Mouse (Mus musculus) fibroblast of lung, adult 2 months (primary cell): ENCODE data around the gene Hoxb4.

Experiments used
- DNase-seq: peaks from one replicate; pipeline ENCODE4 v3.0.0-alpha.2; 2011; ENCODE audit warnings: low read depth

Gene Hoxb4

GRCm38 (mm10) chr11:96334998-96335397, 16.9 kb downstream of the Hoxb4 start:
- DNase-seq = no peak

DNA sequence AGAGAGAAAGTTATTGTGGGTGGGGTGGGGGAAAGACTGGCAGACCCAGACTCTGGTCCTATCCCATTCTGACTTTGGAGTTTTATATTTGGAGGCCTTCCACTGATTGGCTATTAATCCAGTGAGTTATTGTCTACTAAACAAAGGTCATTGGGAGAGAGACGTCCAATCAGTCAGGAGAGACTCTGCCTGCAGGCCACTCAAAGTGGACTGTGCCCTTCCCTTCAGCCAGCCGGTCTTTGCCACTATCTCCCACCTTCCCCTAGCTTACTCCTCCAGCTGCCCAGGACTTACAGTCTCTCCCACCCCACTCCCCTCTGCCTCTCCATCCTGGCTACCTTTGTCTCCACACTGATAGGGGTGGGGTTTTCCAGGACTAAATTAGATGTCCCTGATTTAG, 18.5 kb downstream of the Hoxb4 start:
- no peak for DNase-seq

GRCm38 (mm10) chr11:96337026-96337425, 19.0 kb downstream of the Hoxb4 start:
- DNase-seq = no peak

GRCm38 (mm10) chr11:96338957-96339855, 21.1 kb downstream of the Hoxb4 start:
- no peak for DNase-seq

DNA sequence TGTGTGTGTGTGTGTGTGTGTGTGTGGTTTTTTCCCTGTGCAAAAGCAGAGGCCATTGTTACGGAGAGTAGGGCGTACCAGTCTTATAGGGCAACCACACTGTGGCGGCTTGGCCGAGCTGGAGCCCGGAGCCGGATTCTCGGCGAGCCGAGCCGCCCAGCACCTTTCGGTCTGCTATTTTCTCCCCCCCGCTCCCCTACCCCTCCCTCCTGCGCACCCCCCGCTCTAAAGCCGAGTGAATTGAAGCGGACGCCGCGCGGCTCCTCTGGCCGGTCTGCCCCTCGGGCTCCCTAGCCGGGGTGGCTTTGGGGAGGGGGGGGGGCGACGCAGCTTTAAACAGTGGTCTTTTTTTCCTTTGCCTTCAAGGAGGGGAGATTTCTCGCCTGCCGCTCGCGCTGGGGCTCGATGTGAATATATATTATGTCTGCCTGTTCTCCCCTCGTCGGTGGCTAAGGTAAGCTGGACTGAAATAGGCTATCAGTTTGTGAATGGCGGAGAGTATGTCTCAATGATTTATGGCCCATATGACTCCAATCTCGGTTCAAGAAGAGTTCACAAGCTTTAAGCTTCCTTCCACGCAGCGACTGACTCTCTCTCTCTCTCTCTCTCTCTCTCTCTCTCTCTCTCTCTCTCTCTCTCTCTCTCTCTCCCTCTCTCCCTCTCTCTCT, 22.8 kb downstream of the Hoxb4 start:
- DNase-seq = no peak

- DNase-seq = no peak
These were observed 23.9 kb downstream of the Hoxb4 start for GRCm38 (mm10) chr11:96341701-96342575.

DNA sequence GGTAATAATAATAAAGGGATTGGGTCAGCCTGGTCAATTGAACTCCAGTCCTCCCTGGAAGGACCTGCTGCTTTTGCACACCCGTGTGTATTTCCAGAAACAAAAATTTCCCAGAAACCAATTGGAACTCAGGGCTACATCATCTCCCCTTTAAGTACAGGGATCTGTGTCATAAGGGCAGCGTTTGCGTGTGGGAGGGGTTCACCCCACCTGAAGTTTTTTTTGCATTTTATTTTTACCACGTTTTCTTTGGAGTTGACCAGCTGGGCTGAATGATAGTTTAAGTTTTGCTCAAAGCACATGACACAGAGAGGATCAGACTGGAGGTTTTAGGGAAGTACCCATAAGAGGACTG, 24.5 kb downstream of the Hoxb4 start:
- DNase-seq = no peak

- DNase-seq = no peak
These were observed 25.2 kb downstream of the Hoxb4 start for GRCm38 (mm10) chr11:96343206-96343745.

DNA sequence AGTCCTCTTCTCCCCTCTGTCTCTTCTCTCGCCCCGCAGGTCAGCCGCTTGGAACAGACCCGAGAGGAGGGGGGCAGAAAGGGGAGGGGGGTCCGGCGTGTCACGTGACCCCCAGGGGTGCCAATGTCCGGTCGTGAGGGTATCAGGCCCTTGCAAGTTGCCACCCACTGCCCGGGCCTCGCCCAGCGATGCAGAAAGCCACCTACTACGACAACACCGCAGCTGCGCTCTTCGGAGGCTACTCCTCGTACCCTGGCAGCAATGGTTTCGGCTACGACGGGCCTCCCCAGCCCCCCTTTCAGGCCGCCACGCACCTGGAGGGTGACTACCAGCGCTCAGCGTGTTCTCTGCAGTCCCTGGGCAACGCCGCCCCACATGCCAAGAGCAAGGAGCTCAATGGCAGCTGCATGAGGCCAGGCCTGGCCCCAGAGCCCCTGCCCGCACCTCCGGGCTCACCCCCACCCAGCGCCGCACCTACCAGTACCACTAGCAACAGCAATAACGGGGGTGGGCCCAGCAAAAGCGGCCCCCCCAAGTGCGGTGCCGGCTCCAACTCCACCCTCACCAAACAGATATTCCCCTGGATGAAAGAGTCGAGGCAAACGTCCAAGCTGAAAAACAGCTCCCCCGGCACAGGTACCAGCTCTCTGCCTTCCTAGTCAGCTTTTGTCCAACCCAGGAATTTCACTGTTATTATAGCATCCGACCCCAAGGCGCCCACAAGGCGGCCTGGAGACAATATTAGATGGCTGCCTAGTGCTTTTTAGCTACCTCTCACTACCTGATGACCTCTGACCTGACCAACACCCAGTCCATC, 26.2 kb downstream of the Hoxb4 start:
- DNase-seq = no peak

GRCm38 (mm10) chr11:96344878-96345159, 26.8 kb downstream of the Hoxb4 start:
- DNase-seq = no peak

DNA sequence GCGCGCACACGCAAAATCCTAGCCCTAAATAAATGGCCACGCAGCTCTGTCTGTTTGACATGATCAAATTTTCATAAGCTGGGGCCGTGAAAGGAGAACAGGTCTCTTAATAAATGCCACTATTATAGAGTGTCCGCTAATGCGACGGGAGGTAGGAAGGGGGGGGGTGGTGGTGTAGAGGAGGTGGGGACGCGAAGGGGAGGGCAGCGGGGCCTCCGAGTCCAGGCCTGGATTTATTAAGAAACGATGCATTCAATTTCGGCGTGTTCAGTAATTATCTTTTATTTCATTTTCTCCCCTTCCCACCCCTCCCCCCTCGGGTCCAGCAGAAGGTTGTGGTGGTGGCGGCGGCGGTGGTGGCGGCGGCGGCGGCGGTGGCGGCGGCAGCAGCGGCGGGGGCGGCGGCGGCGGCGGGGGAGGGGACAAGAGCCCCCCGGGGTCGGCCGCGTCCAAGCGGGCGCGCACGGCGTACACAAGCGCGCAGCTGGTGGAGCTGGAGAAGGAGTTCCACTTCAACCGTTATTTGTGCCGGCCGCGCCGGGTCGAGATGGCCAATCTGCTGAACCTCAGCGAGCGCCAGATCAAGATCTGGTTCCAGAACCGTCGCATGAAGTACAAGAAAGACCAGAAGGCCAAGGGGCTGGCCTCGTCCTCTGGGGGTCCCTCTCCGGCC, 27.3 kb downstream of the Hoxb4 start:
- no peak for DNase-seq

GRCm38 (mm10) chr11:96345893-96346806, 28.1 kb downstream of the Hoxb4 start:
- DNase-seq = no peak

- no peak for DNase-seq
These were observed 29.0 kb downstream of the Hoxb4 start for GRCm38 (mm10) chr11:96346916-96347520.

DNA sequence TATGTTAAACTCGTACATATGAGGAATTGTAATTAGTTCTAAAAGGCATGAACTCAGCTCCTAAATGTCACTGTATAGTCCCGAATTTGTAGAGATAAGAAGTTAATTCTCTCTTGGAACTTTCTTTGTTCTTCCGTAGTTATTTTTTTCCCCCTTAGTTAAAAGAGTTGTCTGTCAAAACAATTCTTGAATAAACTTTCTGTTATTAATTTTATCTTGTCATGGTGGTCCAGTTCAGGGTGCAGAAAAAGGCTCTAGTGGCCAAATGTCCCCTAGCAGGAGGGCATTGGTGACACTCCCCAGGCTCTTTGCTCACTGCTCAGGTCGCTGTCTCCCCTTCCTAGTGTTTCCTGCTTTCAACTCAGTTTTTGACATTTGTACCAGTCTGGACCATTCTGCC, 29.6 kb downstream of the Hoxb4 start:
- DNase-seq = no peak

- DNase-seq = no peak
These were observed 30.3 kb downstream of the Hoxb4 start for GRCm38 (mm10) chr11:96348141-96348928.

DNA sequence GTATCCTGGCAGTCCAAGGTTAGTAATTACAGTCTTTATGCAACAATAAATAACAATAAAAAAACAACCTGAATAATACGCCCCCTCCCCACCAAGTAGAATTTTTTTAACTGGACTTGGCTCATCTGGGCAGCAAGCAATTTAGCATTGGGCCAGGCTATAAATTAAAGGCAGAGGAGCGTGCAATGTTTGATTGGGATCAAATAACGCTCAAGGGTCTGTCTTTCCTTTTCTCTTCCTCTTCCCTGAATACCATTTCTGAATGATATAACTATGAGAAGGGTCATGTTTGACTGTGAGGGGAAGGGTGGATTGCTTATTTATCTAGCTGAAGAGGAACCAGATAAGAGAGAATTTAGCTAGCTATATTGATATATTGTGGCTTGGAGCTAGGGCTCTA, 30.9 kb downstream of the Hoxb4 start:
- DNase-seq = no peak

- DNase-seq = no peak
These were observed 31.6 kb downstream of the Hoxb4 start for GRCm38 (mm10) chr11:96349491-96350340.

- no peak for DNase-seq
These were observed 32.2 kb downstream of the Hoxb4 start, which contains the start of gene Hoxb2 for GRCm38 (mm10) chr11:96350341-96350624. Gene Hoxb2, plus strand, starts transcription at chr11:96350525.
